Mouse (Mus musculus) T-helper 17 cell (primary cell): ENCODE data around the gene Srsf6.

ENCODE experiments used
- in situ Hi-C, 2 experiments: fragments of 300-600 bp; cut with MboI, MseI; formaldehyde crosslinking; loops; 1 replicate in 1 of 2; 2 replicates in 1 of 2; pipeline ENCODE4 v1.15.1; 2025; ENCODE audit warnings: high pct_unique_total_duplicates in 2 of 2

Srsf6 gene

DNA sequence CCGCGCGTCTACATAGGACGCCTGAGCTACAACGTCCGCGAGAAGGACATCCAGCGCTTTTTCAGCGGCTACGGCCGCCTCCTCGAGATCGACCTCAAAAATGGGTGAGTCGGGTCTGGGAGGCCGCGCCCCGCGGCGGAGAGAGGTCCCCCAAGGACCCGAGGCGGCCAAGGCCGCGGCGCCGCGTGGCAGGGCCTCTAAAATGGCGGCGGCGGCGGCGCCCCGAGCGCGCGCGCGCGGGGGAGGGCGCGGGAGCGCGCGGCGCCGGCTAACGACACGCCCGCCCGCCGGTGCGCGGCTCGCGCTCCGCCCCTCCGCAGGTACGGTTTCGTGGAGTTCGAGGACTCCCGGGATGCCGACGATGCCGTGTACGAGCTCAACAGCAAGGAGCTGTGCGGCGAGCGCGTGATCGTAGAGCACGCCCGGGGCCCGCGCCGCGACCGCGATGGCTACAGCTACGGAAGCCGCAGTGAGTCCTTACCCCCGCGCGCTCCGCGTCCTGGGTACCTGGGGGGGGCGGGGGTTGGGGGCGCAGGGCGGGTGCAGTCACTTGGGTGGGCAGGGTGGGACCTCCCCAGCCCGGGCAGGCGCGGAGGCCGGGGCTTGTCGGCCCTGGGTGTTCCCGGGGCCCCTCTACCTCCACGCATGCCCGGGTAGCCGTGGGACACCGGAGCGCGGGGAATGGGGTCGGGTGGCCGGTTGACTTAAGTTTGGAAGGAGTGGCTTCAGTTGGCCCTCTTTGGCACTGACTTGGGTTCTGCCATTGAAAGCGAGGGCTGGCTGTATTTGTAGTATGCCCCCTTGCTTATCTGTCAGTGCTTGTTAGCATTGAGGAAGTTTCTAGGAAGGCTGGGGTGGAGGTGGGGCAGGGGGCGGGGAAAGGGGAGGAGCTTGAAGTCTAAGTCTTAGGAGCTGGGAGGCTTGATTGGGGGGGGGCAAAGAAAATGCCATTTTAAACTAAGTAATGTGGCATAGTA is 634 bp downstream of the Srsf6 start:
- in situ Hi-C loops = loop anchor here in 1 of 2 experiments (10.0 kb wide), 1 partner anchor 123 kb away; the partner anchor contains the start of gene Mybl2

DNA sequence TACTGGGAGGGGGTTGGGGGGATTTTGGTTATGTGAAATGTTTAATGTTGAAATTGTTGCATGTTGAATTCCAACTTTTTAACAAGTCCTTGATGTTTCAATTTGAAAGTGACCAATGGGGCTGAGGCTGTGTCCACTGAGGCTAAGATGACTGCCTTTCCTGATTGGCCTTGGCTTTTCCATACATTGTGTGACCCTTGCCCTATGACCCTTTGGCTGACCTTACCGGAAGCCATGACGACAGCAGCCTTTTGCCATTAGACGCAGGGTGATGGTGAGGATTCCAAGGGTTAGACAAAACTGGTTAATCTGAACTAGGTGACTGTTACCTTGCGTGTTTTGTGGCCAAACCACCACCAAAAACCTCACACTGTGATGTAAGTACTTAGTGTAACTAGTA is 1.4 kb downstream of the Srsf6 start:
- in situ Hi-C loops = loop anchor here in 1 of 2 experiments (10.0 kb wide), 1 partner anchor 122 kb away; the partner anchor contains the start of gene Mybl2

DNA sequence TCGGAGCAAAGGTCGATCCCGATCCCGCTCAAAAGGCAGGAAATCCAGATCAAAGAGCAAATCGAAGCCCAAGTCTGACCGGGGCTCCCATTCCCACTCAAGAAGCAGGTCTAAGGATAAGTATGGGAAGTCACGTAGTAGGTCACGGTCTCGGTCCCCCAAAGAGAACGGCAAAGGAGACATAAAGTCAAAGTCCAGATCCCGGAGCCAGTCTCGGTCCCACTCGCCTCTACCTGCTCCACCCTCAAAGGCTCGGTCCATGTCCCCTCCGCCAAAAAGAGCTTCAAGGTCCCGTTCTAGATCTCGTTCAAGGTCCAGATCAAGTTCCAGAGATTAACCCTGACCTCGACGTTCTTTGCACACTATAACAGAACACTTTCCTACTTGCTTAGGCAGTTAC is 3.1 kb downstream of the Srsf6 start:
- in situ Hi-C loops = loop anchor here in 1 of 2 experiments (10.0 kb wide), 1 partner anchor 120 kb away; the partner anchor contains the start of gene Mybl2

DNA sequence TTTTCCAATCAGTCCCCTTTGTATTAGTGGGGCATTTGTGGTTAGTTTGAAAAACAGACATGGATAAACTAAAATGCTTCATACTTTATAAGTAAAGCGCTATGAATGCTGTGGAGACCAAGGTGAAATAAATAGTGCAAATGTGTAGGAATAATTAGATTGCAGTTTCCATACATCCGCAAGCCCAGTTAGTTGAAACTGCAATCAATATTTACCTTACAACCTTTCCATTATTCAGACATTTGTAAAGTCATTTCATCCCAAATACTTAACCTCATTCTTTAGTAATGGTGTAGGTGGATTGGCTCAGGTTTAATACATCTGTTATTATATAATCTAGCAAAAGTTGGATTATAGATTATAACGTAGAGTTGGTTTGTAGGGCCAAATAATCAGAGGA is 4.4 kb downstream of the Srsf6 start:
- in situ Hi-C loops = loop anchor here in 1 of 2 experiments (10.0 kb wide), 1 partner anchor 119 kb away; the partner anchor contains the start of gene Mybl2

DNA sequence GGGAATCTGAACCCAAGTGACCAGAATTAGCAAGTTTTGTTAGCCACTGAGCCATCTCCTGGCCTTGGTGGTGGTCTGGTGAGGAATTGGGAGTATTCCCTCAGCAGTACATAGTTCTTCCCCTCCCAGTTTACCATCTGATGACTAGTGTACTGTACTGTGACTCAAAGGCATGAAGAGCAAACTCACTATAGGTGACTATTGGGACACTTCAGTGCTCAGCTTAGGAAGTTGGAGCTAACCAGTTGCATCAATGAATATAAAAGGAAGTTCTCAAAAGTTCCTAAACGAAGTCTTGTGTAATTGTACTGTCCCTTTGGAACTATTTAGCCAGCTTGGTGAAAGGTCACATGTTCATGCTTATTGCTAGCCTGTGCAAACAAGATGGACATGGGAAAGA is 8.2 kb downstream of the Srsf6 start:
- in situ Hi-C loops = loop anchor here in 1 of 2 experiments (10.0 kb wide), 1 partner anchor 115 kb away; the partner anchor contains the start of gene Mybl2

DNA sequence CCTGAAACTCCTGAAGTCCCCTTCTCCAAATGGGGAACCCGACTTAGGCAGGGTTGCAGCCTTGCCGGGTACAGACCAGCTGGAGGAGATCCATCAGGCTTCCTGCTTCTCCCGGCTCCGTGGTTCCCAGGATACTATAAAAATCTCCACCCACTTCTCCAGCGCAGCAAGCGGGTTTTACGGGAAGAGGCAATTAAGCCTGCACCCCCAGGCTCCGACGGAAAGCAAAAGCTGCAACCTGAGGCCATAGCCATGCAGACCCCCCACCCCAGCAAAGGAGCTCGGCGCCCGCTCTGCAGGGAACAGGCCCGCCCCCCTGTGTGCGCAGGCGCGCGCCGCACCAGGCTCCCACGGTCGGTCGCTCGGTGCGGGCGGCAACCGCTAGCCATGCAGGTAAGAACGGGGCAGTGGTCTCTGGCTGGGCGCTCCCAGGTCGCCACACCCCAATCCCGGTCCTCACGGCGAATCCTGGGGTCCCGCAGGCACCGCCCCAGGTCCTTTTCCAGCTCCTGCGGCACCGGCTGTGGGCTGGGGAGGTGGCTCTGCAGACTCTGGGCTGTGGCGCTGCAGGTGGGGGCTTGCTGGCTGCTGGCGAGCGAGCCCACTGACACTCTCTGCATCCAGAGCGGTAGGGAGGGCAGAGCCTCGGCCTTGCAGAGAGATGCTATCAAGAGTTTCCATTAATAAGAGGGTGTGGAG is 12.0 kb downstream of the Srsf6 start, which contains the start of gene L3mbtl1:
TSS of gene L3mbtl1 (plus strand) at position 325 of the 699 bp plus-strand sequence.
- in situ Hi-C loops = no loop called here

DNA sequence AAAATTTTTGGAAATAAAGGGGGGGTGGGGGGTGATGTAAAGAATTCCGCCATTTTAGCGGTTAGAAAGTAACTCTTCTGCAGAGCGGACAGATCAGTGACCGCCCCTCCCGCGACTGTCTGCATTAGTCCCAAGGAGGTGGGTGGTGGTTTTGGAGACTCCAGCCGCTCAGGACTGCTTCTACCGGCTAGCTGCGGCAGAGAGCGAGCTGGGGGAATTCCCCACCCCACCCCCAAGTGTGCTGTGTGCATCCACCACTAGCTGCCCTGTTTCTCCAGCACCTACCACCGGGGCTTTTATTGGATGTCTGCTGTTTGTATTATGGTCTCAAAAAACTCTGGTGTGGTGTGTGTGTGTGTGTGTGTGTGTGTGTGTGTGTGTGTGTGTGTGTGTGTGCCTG is 12.6 kb downstream of the Srsf6 start:
- in situ Hi-C loops = no loop called here

DNA sequence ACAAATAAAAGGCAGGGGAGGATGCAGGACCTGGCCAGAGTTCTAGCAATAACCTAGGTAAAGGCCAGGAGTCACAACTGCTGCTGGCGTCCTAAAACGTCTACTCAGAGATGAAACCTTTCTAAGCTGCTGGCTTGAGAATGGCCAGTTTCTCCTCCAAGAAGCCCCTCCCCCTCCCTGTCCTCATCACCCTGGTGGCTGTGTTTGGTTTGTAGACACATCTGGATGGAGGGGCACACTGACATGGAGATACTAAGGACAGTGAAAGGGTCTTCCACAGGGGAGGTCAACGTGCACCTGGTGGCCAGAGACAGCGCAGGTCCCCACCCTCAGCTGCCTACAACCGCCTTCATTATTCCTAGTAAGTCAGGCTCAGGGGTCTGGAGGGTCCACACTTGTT is 15.6 kb downstream of the Srsf6 start:
- in situ Hi-C loops = no loop called here

DNA sequence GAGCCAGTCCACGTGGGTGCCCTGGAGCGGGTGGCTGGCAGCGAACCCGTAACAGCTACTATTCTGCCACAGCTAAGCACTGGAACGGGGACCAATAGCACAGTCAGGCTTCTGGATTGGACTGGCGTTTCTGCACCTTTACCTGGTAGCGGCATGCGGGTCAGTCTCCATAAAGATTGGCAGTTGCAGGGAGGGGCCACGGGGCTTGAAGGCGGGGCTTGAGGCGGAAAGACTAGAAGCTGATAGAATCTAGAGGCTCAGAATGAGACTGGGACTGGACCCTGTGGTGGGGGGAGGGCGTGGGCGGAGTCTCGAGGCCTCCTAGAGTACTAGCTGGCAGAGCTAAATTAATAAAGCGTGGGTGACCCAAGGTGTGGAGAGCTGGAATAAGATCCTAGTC is 16.4 kb downstream of the Srsf6 start:
- in situ Hi-C loops = no loop called here

DNA sequence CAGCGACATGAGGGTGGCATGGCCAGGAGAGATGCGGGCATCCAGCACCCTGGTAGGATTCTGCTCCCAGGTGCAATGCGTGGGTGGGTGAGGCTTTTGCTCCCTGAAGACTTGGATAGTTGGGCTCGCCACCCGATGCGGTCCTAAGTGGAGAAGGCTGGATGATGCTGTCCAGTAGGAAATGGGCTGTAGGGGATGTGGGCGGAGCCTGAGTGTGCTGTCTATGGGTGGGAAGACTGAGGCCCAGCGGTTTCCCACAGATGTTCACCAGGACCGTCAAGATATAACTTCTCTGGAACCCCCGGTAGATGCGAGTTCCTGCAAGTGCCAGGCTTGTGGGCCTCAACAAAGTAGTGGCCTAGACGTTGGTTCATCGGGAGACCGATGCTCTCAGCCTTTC is 16.9 kb downstream of the Srsf6 start:
- in situ Hi-C loops = no loop called here

DNA sequence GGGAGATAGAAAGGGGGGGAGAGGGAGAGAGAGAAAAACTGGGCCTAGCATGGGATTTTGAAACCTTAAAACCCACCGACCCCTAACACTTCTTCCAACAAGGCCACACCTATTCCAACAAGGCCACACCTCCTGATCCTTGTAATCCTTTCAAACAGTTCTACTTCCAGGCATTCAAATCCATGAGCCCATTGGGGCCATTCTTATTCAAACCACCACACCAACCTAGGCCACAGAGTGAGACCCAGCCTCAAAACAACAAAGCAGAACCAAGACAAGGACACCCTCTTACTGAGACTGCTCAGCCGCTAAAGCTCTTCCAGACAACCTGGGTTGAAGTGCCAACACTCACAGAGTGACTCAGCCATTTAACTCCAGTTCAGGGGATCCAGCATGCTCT is 19.4 kb downstream of the Srsf6 start:
- in situ Hi-C loops = no loop called here

DNA sequence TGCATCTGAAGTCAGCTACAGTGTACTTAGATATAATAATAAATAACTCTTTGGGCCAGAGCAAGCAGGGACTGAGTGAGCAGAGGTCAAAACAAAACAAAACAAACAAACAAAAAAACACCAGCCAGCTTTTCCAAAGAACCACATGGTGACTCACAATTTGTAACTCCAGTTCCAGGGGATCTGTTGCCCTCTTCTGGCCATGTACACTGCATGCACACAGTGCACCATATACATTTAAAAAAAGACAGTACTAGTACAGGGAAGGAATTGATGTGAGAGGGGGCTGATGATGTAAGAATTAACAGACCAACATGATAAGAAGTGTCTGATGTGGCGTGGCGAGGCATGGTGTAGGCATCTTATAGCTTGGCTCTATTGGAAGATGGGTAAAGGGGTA is 25.5 kb downstream of the Srsf6 start:
- in situ Hi-C loops = no loop called here

DNA sequence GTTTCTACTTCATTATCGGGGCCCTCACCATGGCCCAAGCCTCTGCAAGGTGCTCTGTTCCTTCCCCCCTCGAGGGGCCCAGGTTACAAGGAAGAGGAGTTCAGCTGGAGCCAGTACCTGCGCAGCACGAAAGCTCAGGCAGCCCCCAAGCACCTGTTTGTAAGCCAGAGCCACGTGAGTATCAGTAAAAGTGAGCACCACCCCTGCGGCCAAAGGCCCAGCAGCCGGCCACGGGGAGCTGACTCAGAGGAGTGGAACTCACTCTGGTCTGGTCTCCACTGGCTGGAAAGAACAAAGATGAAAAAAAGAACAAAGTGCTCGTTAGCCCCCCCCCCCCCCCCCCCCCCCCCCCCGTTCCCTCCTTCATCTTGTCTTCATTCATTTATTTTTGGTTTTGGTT is 30.0 kb downstream of the Srsf6 start:
- in situ Hi-C loops = no loop called here

DNA sequence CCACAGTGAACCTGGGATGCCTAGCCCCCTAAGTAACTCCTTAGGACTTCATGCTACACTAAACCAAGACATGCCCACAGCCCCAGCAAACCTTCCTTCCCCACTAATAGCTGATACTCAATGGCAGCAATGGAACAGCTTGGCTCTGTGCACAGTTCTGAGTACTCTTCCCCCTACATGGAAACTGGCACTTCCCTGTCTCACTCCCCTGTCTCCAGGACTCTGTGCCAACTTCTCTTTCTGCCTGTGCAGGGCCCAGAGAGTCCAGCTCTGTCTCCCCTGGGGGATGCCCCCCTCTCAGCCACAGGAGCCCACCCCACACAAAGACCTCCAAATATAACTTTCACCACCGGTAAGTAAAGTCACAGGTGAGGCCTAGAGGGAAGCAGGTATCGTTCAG is 35.4 kb downstream of the Srsf6 start:
- in situ Hi-C loops = no loop called here

DNA sequence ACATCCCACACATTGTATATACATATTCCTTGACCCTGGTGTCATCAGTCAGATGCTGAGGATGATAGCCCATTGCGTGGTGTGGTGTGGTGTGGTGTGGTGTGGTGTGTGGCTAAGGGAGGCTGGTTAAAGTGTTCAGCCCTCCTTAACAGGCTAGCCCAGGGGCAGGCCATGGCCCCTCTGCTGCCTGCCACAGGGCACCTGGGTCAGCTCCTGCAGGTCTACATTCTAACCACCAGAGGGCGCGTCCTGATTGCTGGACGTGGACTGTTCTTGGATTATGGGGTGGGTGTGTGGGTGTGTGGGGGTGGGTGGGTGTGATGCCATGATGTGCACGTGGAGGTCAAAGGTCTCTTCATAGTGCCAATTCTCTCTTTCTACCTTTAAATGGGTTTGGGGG is 37.0 kb downstream of the Srsf6 start:
- in situ Hi-C loops = no loop called here

DNA sequence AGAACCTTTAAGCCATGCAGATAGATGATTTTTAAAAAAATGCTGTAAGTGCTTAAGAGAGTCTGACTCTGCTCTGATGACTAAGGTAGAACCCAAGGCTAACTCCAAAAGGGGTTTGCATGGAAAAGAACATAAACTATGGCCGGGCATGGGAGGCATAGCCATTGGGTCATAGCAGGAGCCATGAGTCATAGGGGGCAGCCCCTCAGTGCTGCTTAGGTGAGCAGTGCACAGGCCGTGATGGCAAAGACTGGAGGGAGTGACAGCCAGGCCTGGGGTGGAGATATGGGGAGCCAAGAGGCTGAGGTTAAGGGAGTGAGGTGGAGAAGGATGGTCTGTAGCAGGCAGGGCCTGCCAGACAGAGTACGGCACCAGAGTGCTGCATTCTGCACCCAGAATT is 37.8 kb downstream of the Srsf6 start:
- in situ Hi-C loops = no loop called here

DNA sequence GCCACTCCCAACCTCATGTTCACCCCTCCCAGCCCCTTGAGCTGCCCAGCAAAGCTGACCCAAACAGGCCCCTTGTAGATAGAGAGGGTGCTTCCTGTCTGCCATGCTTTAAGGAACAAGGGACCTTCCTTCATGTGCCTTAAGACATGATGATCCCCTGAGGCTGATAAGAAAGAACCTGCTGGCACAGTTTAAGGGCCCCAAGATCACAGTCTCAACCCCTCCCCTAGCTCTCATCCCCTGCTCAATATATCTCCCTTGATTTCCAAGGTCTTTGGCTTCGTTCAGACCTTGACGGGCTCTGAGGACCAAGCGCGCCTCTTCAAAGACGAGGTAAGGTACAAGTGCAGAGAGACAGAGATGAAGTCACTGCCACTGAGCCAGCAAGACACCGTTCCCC is 39.6 kb downstream of the Srsf6 start:
- in situ Hi-C loops = no loop called here

DNA sequence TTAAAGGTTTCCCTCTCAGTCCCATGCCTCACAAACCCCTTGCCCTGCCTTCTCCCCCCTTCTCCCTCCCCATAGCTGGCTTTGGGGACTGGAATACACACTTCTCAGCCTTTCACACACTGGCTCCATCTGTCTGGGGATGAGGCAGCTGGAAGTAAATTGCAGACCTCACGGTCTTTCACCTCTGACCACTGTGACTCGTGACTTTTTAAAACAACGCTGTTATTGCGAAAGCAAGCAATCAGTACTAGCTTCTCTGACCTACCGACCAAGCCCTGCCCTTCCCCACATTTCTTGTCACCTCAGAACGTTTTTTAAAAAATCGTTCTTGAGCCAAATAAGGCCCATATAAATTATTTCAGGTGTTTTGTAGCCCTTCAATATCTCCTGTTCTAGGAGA is 41.4 kb downstream of the Srsf6 start:
- in situ Hi-C loops = no loop called here

DNA sequence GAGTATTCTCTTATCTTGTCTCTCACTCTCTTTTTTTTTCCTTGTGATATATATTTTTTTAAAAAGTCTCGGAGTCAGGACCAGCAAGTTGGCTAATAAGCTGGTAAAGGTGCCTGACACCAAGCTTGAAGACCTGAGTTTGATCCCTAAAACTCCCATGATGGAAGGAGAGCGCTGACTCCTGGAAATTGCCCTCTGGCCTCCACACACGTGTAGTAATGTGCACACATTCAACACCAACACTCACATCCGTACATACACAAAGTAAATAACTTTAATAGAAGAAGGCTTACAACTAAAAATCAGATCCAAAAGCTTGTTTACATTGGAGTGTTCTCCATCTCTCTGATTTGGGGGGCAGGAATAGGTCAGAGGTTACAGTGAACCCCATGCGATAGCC is 41.9 kb downstream of the Srsf6 start:
- in situ Hi-C loops = no loop called here

DNA sequence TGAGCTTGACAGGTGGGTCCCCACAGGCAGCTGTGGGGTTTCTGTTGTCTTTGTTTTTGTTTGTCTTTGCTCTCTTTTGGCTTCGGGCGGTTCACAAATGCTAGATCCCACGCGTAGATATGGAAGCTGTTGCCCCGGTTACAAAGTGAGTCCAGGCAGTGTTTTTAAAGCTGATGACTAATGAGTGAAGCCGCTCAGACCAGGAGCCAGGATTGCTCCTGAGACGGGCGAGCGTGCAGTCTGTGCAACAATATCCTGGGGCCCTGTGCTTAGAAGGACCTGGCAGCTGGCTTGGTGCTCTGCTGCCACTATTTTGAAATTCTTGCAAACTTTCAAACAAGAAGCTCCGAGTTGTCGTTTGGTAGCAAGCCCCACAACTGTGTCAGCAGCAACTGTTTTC is 42.3 kb downstream of the Srsf6 start:
- in situ Hi-C loops = no loop called here

DNA sequence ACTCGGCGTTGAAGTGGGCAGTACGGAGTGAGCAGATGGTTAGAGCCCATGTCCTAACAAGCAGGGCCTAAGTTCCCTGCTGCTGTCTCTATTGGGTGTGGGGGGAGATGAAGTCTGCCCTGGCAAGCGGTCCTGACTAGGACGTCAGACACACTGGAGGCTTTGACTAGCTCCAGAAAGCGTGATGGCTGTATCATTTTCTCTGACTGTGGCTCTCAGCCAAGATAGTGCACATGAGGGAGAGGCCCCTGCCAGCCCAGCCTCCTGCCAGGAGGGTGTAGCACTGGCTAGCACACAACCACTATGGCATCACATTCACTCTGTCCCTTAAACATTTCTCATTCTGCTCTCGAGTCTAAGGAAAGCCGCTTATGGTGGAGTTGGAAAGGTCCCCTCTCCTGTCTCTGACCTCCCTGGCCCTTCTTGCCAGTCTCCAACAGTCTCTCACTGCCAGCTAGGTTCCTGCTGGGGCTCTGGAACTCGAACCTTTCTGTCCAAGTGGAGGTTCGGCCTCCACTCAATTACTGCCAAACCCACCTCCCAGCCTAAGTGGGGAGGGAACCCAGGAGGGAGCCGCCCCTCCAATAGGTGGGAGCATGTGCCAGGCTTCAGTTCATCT is 43.9 kb downstream of the Srsf6 start:
- in situ Hi-C loops = no loop called here

DNA sequence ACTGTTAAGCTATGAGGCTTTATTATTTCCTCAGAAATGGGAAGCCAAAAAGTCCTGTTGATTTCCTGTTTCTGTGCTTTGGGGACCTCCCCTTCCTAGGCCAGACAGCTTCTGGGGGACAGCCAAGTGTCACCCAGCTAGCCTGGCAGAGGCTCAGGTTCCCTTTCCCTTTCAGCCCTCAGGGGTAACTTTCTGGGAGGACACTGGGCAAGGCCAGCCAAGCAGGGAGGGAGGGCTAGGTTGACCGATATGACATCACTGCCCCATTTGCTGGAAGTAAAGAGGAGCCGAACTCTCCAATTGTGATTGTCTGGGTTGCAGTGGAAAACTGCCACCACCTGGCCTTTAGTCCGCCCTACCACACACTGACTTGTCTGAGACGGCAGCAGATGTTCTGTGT is 44.7 kb downstream of the Srsf6 start:
- in situ Hi-C loops = no loop called here
